Mouse (Mus musculus) liver, adult 2 months (tissue): Measurements from ENCODE around the gene G6pc3. TPM values are rescaled to one million over a fixed set of nuclear protein-coding genes. Genes with fewer than 3 reads are reported as not detected.
A peak's percentile ranks its signal among the peaks of the same experiment; 100 is the strongest.

Experiments
- DNase-seq: peaks from one replicate; pipeline ENCODE4 v3.0.0-alpha.2; 2011; ENCODE audit warnings: low read depth, low spot score; ENCODE audit errors: extremely low read depth
- H3K27ac ChIP-seq: fragments of 200-500 bp; replicated peaks from 2 replicates; pipeline ENCODE4 v1.5.1; 2012; ENCODE audit warnings: low read depth, mild to moderate bottlenecking, control low read depth, inconsistent platforms, low read length; ENCODE audit not compliant: insufficient read depth
- H3K27me3 ChIP-seq: fragments of 200-500 bp; 2 replicates; pipeline ENCODE4 v1.6.1; 2012; ENCODE audit warnings: mild to moderate bottlenecking, moderate library complexity, low read length, inconsistent platforms; ENCODE audit not compliant: control insufficient read depth, insufficient read depth
- H3K36me3 ChIP-seq: fragments of 200-500 bp; 2 replicates; pipeline ENCODE4 v1.6.1; 2012; ENCODE audit warnings: low read length, inconsistent platforms; ENCODE audit not compliant: control insufficient read depth, insufficient read depth
- H3K4me1 ChIP-seq: fragments of 200-500 bp; 2 replicates; pipeline ENCODE4 v1.6.1; 2011; ENCODE audit warnings: low read length; ENCODE audit not compliant: control insufficient read depth, insufficient read depth
- H3K4me3 ChIP-seq: fragments of 200-500 bp; 2 replicates; pipeline ENCODE4 v1.5.1; 2011; ENCODE audit warnings: low read depth, mild to moderate bottlenecking, control low read depth, low read length, moderate library complexity; ENCODE audit not compliant: insufficient read depth
- H3K79me2 ChIP-seq: fragments of 200-500 bp; 2 replicates; pipeline ENCODE4 v1.6.1; 2012; ENCODE audit warnings: inconsistent platforms, mild to moderate bottlenecking, low read length, moderate library complexity; ENCODE audit not compliant: control insufficient read depth, insufficient read depth
- H3K9ac ChIP-seq: fragments of 200-500 bp; 2 replicates; pipeline ENCODE4 v1.6.1; 2012; ENCODE audit warnings: low read depth, mild to moderate bottlenecking, control low read depth, inconsistent platforms, low read length
- CTCF ChIP-seq: fragments of 200-500 bp; IDR thresholded peaks from 2 replicates; pipeline ENCODE4 v1.5.1; 2011; ENCODE audit warnings: low read depth, low read length, control low read depth
- POLR2A ChIP-seq: fragments of 200-500 bp; IDR thresholded peaks from 2 replicates; pipeline ENCODE4 v1.6.1; 2011; ENCODE audit warnings: low read length, control low read depth; ENCODE audit not compliant: insufficient read depth; ENCODE audit errors: extremely low read depth
- WGBS: fragments of 180-500 bp; shearing (Covaris S2); methylation state at CpG from one replicate; pipeline ENCODE4 v1.1.7; 2018; 5-methylcytosine and 5-hydroxymethylcytosine counted together
- polyA plus RNA-seq: library from polyadenylated mRNA; depleted of rRNA; stranded (reverse); fragments of >200 nt; gene quantifications from 2 replicates; pipeline ENCODE4 v1.2.3, GENCODE M21; 2012
- total RNA-seq: library from RNA; depleted of rRNA; stranded (reverse); fragments of >200 nt; gene quantifications from 2 replicates; pipeline ENCODE4 v1.2.3, GENCODE M21; 2014

G6pc3 gene
- total and polyA plus RNA-seq, 2 experiments, result 2.8 to 25.9 TPM

DNA sequence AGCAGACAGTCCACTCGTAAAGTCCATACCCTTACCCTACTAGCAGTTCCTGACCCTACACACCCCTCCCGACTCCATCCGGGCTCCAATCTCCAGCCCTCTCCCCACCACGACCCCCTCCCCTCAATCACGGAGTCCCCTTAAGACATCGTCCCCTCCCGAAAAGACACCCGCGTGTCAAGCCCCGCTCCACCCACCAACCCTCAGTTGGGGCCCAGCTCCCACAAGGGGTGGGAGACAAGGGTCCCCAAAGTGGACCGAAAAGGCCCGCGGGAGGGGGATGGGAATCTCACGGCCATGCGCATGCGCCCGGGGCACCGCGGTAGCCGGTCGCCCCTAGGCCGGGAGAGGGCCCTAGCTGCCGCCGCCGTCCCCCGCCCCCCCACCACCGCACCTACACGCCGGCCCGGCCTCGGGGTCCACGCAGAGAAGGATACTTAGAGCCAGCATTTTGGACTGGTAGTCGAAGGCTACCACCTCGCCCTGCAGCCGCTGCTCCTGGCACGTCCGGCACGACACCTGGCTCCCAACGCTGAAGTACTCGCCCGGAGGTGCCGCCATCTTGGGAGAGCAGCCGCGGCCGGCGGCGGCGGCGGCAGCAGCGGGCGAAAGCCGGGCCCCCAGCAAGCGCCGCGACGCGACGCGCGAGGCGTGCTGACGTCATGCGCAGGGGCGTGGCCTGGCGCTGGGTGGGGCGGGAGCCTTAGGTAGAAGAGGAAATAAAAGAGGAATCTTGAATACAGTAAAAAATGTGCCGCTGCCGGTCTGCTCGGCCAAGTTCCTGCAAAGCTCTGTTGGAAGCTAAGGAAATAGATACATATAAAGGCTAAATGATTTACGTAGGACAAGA lies 4.5 kb upstream of the G6pc3 start, which contains the start of gene Lsm12:
Gene Lsm12 (minus strand): TSS at position 651 of the 850 bp plus-strand sequence.
- H3K4me3 ChIP-seq, result peak within 1 kb of the TSS; percentile 92
- H3K27me3 ChIP-seq, result no peaks in the 10 kb centered on the region
- WGBS, result under 1% methylated on average over 70 of the region's 70 CpGs
- TF ChIP-seq CTCF (no peak), POLR2A (peak; percentile 79)
- H3K9ac ChIP-seq, result peak within 1 kb of the TSS; percentile 95
- H3K4me1 ChIP-seq, result peaks cover 19% of the 10 kb centered on the region
- peak within 1 kb of the TSS; percentile 88 for H3K27ac ChIP-seq
- H3K79me2 ChIP-seq, result peaks cover 22% of the 10 kb centered on the region
- DNase-seq, result peak; percentile 66
- peaks cover 9% of the 10 kb centered on the region for H3K36me3 ChIP-seq

DNA sequence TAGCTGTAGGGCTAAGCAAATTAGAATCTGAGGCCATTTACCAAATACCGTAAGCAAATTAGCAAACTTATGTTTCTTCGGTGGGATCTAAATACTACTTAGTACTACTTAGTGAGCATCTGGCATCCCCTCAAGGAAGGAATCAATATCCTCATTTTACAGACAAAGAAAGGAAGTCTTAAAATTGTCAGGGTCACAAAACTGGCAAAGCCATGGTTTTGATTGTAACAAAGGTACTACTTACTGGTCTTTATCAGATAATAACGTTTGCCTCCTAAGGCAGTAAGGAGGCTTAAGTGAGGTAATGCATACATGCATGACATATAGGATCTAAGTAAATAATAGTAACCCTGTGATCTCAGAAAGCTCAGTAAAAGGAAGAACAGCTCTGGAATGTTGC lies 3.7 kb upstream of the G6pc3 start:
- Histone ChIP-seq H3K9ac (no peak overlapping the region), H3K4me1 (peaks cover 22% of the 10 kb centered on the region), H3K27ac (no peak overlapping the region), H3K36me3 (peaks cover 8% of the 10 kb centered on the region), H3K79me2 (peaks cover 20% of the 10 kb centered on the region), H3K27me3 (no peaks in the 10 kb centered on the region), H3K4me3 (no peak overlapping the region; the same call in 1 of the 2 replicates)
- no peak for TF ChIP-seq POLR2A
- no peak for TF ChIP-seq CTCF
- DNase-seq, result peak; percentile 18
- 37% methylated on average over 3 of the region's 3 CpGs for WGBS

DNA sequence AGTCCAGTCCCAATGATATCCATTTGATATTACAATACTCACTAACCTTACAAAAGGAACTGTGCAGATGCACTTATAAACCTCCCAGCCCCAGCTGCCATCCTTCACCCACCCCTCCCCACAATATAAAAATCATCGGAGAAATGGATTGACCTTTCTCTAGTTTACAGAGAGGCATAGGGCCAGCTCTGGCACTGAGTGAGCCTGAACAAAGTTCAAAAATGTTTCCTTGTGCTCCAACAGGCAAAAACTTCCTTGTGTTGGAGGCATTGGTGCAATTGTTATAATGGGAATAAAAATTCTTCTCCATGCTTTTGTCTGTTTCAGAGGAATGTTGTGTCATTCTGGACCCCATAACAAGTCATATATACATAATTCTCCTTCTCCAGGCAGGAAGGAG lies 3.2 kb upstream of the G6pc3 start:
- no peak overlapping the region for H3K9ac ChIP-seq
- TF ChIP-seq POLR2A (no peak), CTCF (no peak)
- no peaks in the 10 kb centered on the region for H3K27me3 ChIP-seq
- peak; percentile 80 for DNase-seq
- peaks cover 19% of the 10 kb centered on the region for H3K79me2 ChIP-seq
- peaks cover 24% of the 10 kb centered on the region for H3K4me1 ChIP-seq
- WGBS, result 21% methylated on average over 1 of the region's 1 CpGs
- H3K27ac ChIP-seq, result peak overlapping the region; percentile 32
- peaks cover 5% of the 10 kb centered on the region; the same call in 1 of the 2 replicates for H3K36me3 ChIP-seq
- H3K4me3 ChIP-seq, result no peak overlapping the region

DNA sequence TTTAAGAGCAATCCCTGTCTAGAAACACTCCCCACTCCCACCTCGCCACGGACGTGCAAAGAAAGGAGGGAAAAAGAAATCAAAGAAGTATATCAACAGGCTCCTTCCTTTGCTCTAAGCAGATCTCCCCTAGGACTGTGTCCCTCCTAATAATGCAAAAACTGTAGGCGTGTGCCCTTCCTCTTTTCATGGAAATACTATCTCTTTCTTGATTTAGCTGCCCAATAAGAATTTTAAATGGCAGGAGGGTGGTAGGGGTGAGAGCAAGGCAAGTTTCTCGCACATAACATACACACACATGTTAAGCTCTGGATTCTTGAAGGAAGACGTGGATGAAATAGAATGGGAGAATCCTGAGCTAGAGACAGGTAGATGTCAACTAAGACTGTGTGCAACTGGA lies 440 bp upstream of the G6pc3 start:
- Histone ChIP-seq H3K79me2 (peaks cover 10% of the 10 kb centered on the region), H3K4me3 (no peak overlapping the region), H3K36me3 (no peaks in the 10 kb centered on the region), H3K27me3 (no peaks in the 10 kb centered on the region), H3K27ac (peak overlapping the region; percentile 40; the same call in 1 of the 2 replicates), H3K9ac (0 out of 2 replicates have a peak overlapping the region, but pooled peaks have one; percentile 8), H3K4me1 (peaks cover 13% of the 10 kb centered on the region)
- TF ChIP-seq POLR2A, result no peak
- TF ChIP-seq CTCF, result no peak
- 67% methylated on average over 6 of the region's 6 CpGs for WGBS
- DNase-seq, result no peak

DNA sequence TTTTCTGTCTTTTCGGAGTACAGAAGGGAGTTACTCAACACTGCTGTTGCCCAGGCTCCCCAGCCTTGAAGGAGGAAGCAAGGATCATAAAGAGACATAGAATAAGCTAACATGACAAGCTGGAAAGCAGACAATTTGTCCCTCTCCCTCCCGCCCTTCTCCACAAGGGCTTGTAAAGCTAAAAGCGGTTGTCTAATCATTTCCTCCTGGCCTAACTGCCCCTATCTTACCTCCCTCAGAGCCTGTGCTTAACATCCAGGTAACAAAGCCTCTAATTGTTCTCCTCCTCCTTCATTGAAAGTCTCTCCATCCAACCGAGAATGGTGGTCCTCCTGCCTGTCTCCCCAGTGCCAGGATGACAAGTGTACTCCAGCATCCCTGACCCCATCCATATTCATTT lies 1.4 kb downstream of the G6pc3 start:
- H3K9ac ChIP-seq, result no peak overlapping the region
- H3K4me1 ChIP-seq, result peaks cover 8% of the 10 kb centered on the region
- H3K36me3 ChIP-seq, result peaks cover 5% of the 10 kb centered on the region; the same call in 1 of the 2 replicates
- TF ChIP-seq CTCF, result no peak
- no peak for TF ChIP-seq POLR2A
- no peak overlapping the region for H3K27ac ChIP-seq
- no peaks in the 10 kb centered on the region for H3K79me2 ChIP-seq
- no peaks in the 10 kb centered on the region for H3K27me3 ChIP-seq
- WGBS, result 66% methylated on average over 4 of the region's 4 CpGs
- H3K4me3 ChIP-seq, result no peak overlapping the region
- no peak for DNase-seq
